ENCODE assay signal across 11 mouse cellular contexts in genomic region chr14:58939086-58939485, GRCm38 (mm10).
DNase-seq lines count a peak whose midpoint lies in the region.
"Had no signal": no experiment of that assay in that cellular context is flagged by ENCODE, and none has a peak within 500 bp of the region (broad histone marks: within the 10 kb centered on the region; RNA-seq: fewer than 3 reads in every experiment).

No protein-coding gene starts in this region.

- DNase-seq in adrenal gland, adult 8-10 months, result peak; percentile 60
- DNase-seq in adrenal gland, postnatal 25 days, result no peak
- DNase-seq in left cerebral cortex, postnatal 4 days, result peak; percentile 42
- DNase-seq in left cerebral cortex, adult 18-20 months (ENCODE audit: low spot score in 2 of 2), result no peak
- peak; percentile 96 for DNase-seq in cerebellum, adult 11-12 months
- peak; percentile 87 to 89 for DNase-seq in cerebellum, postnatal 36 days
- no peak for DNase-seq in right cerebral cortex, postnatal 10 days (ENCODE audit: low spot score in 2 of 2)
- DNase-seq in lung, postnatal 25 days (ENCODE audit: low spot score), result no peak
- DNase-seq: gastrocnemius, postnatal 36 days; kidney, adult 2 months; right cerebral cortex, postnatal 25 days had no signal

- intact Hi-C loops in left cerebral cortex, postnatal 4 days (cut with DNase I), result no loop called here

Comparison
In these comparisons a context has a peak if more than half of its experiments do, and no peak if none do; other contexts are left out.
1. DNase-seq: peak in adrenal gland, adult 8-10 months (single experiment), left cerebral cortex, postnatal 4 days (single experiment), cerebellum, adult 11-12 months (single experiment) and cerebellum, postnatal 36 days (2 of 2); none in adrenal gland, postnatal 25 days (single experiment), left cerebral cortex, adult 18-20 months (0 of 2), right cerebral cortex, postnatal 10 days (0 of 2) and lung, postnatal 25 days (single experiment).